Mouse (Mus musculus): ENCODE data around the gene Svs5. TPM values are rescaled to one million over a fixed set of nuclear protein-coding genes. Genes with fewer than 3 reads are reported as not detected.

Gene Svs5
- polyA plus RNA-seq, 1 experiment from 2014 or later: not detected

GRCm38 (mm10) chr2:164358373-164358772 lies 25.8 kb downstream of the Svs5 start:
- ATAC-seq (ENCODE audit: insufficient number of reproducible peaks, low FRiP score, low TSS enrichment, low read depth): no peak
- Histone ChIP-seq H3K4me3 (no peak overlapping the region), H3K4me1 (no peaks in the 10 kb centered on the region), H3K9me3 (no peaks in the 10 kb centered on the region), H3K9ac (no peak overlapping the region), H3K27me3 (0 out of 2 replicates have a peak, but pooled peaks cover 12% of the 10 kb centered on the region), H3K36me3 (no peaks in the 10 kb centered on the region), H3K27ac (no peak overlapping the region), H3K4me2 (no peak overlapping the region)
- WGBS: 84% methylated on average over 3 of the region's 3 CpGs

- H3K9ac ChIP-seq: no peak overlapping the region
- no peak for ATAC-seq (ENCODE audit: insufficient number of reproducible peaks, low FRiP score, low TSS enrichment, low read depth)
- H3K4me3 ChIP-seq: no peak overlapping the region
- H3K9me3 ChIP-seq: no peaks in the 10 kb centered on the region
- H3K27ac ChIP-seq: no peak overlapping the region
- H3K4me1 ChIP-seq: no peaks in the 10 kb centered on the region
- no peak overlapping the region for H3K4me2 ChIP-seq
- no peaks in the 10 kb centered on the region for H3K36me3 ChIP-seq
- WGBS: 80% methylated on average over 5 of the region's 5 CpGs
- 0 out of 2 replicates have a peak, but pooled peaks cover 12% of the 10 kb centered on the region for H3K27me3 ChIP-seq
These were observed 26.5 kb downstream of the Svs5 start for GRCm38 (mm10) chr2:164359031-164359430.

GRCm38 (mm10) chr2:164359668-164360067 lies 27.1 kb downstream of the Svs5 start:
- no peak for ATAC-seq (ENCODE audit: insufficient number of reproducible peaks, low FRiP score, low TSS enrichment, low read depth)
- Histone ChIP-seq H3K4me1 (no peaks in the 10 kb centered on the region), H3K9me3 (no peaks in the 10 kb centered on the region), H3K27me3 (0 out of 2 replicates have a peak, but pooled peaks cover 12% of the 10 kb centered on the region), H3K9ac (no peak overlapping the region), H3K27ac (no peak overlapping the region), H3K4me2 (no peak overlapping the region), H3K4me3 (no peak overlapping the region), H3K36me3 (no peaks in the 10 kb centered on the region)
- 78% methylated on average over 5 of the region's 5 CpGs for WGBS

- Histone ChIP-seq H3K4me3 (no peak overlapping the region), H3K9me3 (no peaks in the 10 kb centered on the region), H3K4me2 (no peak overlapping the region), H3K36me3 (no peaks in the 10 kb centered on the region), H3K27me3 (0 out of 2 replicates have a peak, but pooled peaks cover 6% of the 10 kb centered on the region), H3K4me1 (no peaks in the 10 kb centered on the region), H3K27ac (no peak overlapping the region), H3K9ac (no peak overlapping the region)
- WGBS: 32% methylated on average over 13 of the region's 13 CpGs
- no peak for ATAC-seq (ENCODE audit: insufficient number of reproducible peaks, low FRiP score, low TSS enrichment, low read depth)
These were observed 28.6 kb downstream of the Svs5 start for GRCm38 (mm10) chr2:164360974-164361657.

- Histone ChIP-seq H3K9ac (no peak overlapping the region), H3K9me3 (no peaks in the 10 kb centered on the region), H3K36me3 (no peaks in the 10 kb centered on the region), H3K4me3 (no peak overlapping the region), H3K27me3 (no peaks in the 10 kb centered on the region), H3K27ac (no peak overlapping the region), H3K4me1 (0 out of 2 replicates have a peak, but pooled peaks cover 3% of the 10 kb centered on the region), H3K4me2 (no peak overlapping the region)
- 38% methylated on average over 3 of the region's 3 CpGs for WGBS
- ATAC-seq (ENCODE audit: insufficient number of reproducible peaks, low FRiP score, low TSS enrichment, low read depth): peak; percentile 67; the same call in 1 of the 2 replicates
These were observed 34.4 kb downstream of the Svs5 start for GRCm38 (mm10) chr2:164366947-164367346.

GRCm38 (mm10) chr2:164368620-164369105 lies 36.1 kb downstream of the Svs5 start:
- no peaks in the 10 kb centered on the region for H3K9me3 ChIP-seq
- ATAC-seq (ENCODE audit: insufficient number of reproducible peaks, low FRiP score, low TSS enrichment, low read depth): no peak
- no peak overlapping the region for H3K27ac ChIP-seq
- H3K4me1 ChIP-seq: 0 out of 2 replicates have a peak, but pooled peaks cover 3% of the 10 kb centered on the region
- no peaks in the 10 kb centered on the region for H3K36me3 ChIP-seq
- no peak overlapping the region for H3K4me3 ChIP-seq
- H3K9ac ChIP-seq: no peak overlapping the region
- WGBS: 83% methylated on average over 6 of the region's 6 CpGs
- no peak overlapping the region for H3K4me2 ChIP-seq
- H3K27me3 ChIP-seq: no peaks in the 10 kb centered on the region

GRCm38 (mm10) chr2:164371371-164371770 lies 38.8 kb downstream of the Svs5 start:
- no peaks in the 10 kb centered on the region for H3K9me3 ChIP-seq
- no peaks in the 10 kb centered on the region for H3K36me3 ChIP-seq
- no peak overlapping the region for H3K27ac ChIP-seq
- H3K4me3 ChIP-seq: no peak overlapping the region
- no peak overlapping the region for H3K4me2 ChIP-seq
- 0 out of 2 replicates have a peak, but pooled peaks cover 3% of the 10 kb centered on the region for H3K4me1 ChIP-seq
- no peak for ATAC-seq (ENCODE audit: insufficient number of reproducible peaks, low FRiP score, low TSS enrichment, low read depth)
- no peak overlapping the region for H3K9ac ChIP-seq
- 76% methylated on average over 3 of the region's 3 CpGs for WGBS
- H3K27me3 ChIP-seq: no peaks in the 10 kb centered on the region

GRCm38 (mm10) chr2:164372408-164373053 lies 40.0 kb downstream of the Svs5 start:
- Histone ChIP-seq H3K27me3 (no peaks in the 10 kb centered on the region), H3K4me3 (no peak overlapping the region), H3K4me2 (no peak overlapping the region), H3K4me1 (no peaks in the 10 kb centered on the region), H3K9ac (no peak overlapping the region), H3K36me3 (no peaks in the 10 kb centered on the region), H3K27ac (no peak overlapping the region), H3K9me3 (no peaks in the 10 kb centered on the region)
- 22% methylated on average over 3 of the region's 3 CpGs for WGBS
- no peak for ATAC-seq (ENCODE audit: insufficient number of reproducible peaks, low FRiP score, low TSS enrichment, low read depth)

GRCm38 (mm10) chr2:164373187-164373586 lies 40.6 kb downstream of the Svs5 start:
- Histone ChIP-seq H3K36me3 (no peaks in the 10 kb centered on the region), H3K9me3 (no peaks in the 10 kb centered on the region), H3K27ac (no peak overlapping the region), H3K9ac (no peak overlapping the region), H3K4me3 (no peak overlapping the region), H3K4me1 (no peaks in the 10 kb centered on the region), H3K27me3 (no peaks in the 10 kb centered on the region), H3K4me2 (no peak overlapping the region)
- 35% methylated on average over 4 of the region's 4 CpGs for WGBS
- ATAC-seq (ENCODE audit: insufficient number of reproducible peaks, low FRiP score, low TSS enrichment, low read depth): no peak

GRCm38 (mm10) chr2:164377478-164378426 lies 45.2 kb downstream of the Svs5 start:
- WGBS: 82% methylated on average over 15 of the region's 15 CpGs
- Histone ChIP-seq H3K27me3 (no peaks in the 10 kb centered on the region), H3K4me1 (no peaks in the 10 kb centered on the region), H3K27ac (no peak overlapping the region), H3K4me3 (no peak overlapping the region), H3K36me3 (no peaks in the 10 kb centered on the region), H3K9ac (no peak overlapping the region), H3K4me2 (no peak overlapping the region), H3K9me3 (no peaks in the 10 kb centered on the region)
- ATAC-seq (ENCODE audit: insufficient number of reproducible peaks, low FRiP score, low TSS enrichment, low read depth): no peak

- no peak overlapping the region for H3K4me2 ChIP-seq
- H3K9me3 ChIP-seq: no peaks in the 10 kb centered on the region
- no peak for ATAC-seq (ENCODE audit: insufficient number of reproducible peaks, low FRiP score, low TSS enrichment, low read depth)
These were observed 49.2 kb downstream of the Svs5 start for GRCm38 (mm10) chr2:164381726-164382125.

More at GRCm38 (mm10) chr2:164381726-164382125, 49.2 kb downstream of the Svs5 start:
- no peak overlapping the region for H3K4me3 ChIP-seq
- peaks cover 16% of the 10 kb centered on the region for H3K4me1 ChIP-seq
- WGBS: 74% methylated on average over 8 of the region's 8 CpGs
- no peaks in the 10 kb centered on the region for H3K36me3 ChIP-seq
- H3K9ac ChIP-seq: no peak overlapping the region
- H3K27ac ChIP-seq: no peak overlapping the region
- peaks cover 8% of the 10 kb centered on the region; the same call in 1 of the 2 replicates for H3K27me3 ChIP-seq
